Mouse (Mus musculus): ENCODE data around the gene Tssk3. TPM values are rescaled to one million over a fixed set of nuclear protein-coding genes. Genes with fewer than 3 reads are reported as not detected.

Tssk3 gene
- polyA plus RNA-seq, 1 experiment from 2014 or later: not detected

GRCm38 (mm10) chr4:129456126-129456525, 34.7 kb downstream of the Tssk3 start:
- no peaks in the 10 kb centered on the region for H3K9me3 ChIP-seq (ENCODE audit: control insufficient read depth)
- H3K9ac ChIP-seq (ENCODE audit: low read depth, low read length): no peak overlapping the region
- no peak for TF ChIP-seq CTCF (IDR thresholded peaks at IDR 0.05; ENCODE audit: low read depth)
- 0 out of 2 replicates have a peak, but pooled peaks cover 3% of the 10 kb centered on the region for H3K4me1 ChIP-seq (replicated peaks; ENCODE audit: control insufficient read depth, insufficient read depth, low read length)
- no peak overlapping the region for H3K27ac ChIP-seq (ENCODE audit: low read depth, low read length)
- H3K4me3 ChIP-seq (ENCODE audit: low read depth, low read length): no peak overlapping the region
- ATAC-seq: no peak
- no peaks in the 10 kb centered on the region for H3K27me3 ChIP-seq (replicated peaks; ENCODE audit: control insufficient read depth, insufficient read depth, low read length)
- 51% methylated on average over 5 of the region's 5 CpGs for WGBS
- H3K36me3 ChIP-seq (ENCODE audit: control insufficient read depth, insufficient read depth): no peaks in the 10 kb centered on the region
- no peak overlapping the region for H3K4me2 ChIP-seq (replicated peaks; ENCODE audit: low read depth)

DNA sequence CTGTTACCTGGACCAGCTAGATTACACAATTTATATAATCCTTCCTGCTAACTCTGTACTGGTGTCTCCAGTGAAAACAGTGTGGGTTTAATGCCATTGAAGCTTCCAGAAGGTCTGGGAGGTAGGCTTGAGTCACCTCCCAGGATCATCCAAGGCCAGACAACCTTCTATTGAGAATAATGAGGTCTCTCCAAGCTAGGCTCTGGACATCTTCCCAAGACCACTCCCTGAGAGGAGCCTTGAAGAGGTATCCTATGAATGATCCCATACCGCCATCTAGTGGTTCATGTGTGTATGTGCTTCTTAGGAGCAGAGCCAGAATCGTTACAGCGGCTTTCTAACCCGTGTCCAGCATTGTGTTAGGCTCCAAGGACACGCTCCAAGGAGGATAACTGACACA, 35.6 kb downstream of the Tssk3 start:
- ATAC-seq: peak; percentile 48
- 3% methylated on average over 5 of the region's 5 CpGs for WGBS
- peak; percentile 98 for TF ChIP-seq CTCF (IDR thresholded peaks at IDR 0.05; ENCODE audit: low read depth)

GRCm38 (mm10) chr4:129451471-129452169, 39.2 kb downstream of the Tssk3 start:
- Histone ChIP-seq H3K9me3 (ENCODE audit: control insufficient read depth) (no peaks in the 10 kb centered on the region), H3K9ac (ENCODE audit: low read depth, low read length) (no peak overlapping the region), H3K27me3 (replicated peaks; ENCODE audit: control insufficient read depth, insufficient read depth, low read length) (no peaks in the 10 kb centered on the region), H3K4me2 (replicated peaks; ENCODE audit: low read depth) (no peak overlapping the region), H3K4me1 (replicated peaks; ENCODE audit: control insufficient read depth, insufficient read depth, low read length) (no peaks in the 10 kb centered on the region), H3K27ac (ENCODE audit: low read depth, low read length) (no peak overlapping the region), H3K4me3 (ENCODE audit: low read depth, low read length) (no peak overlapping the region), H3K36me3 (ENCODE audit: control insufficient read depth, insufficient read depth) (no peaks in the 10 kb centered on the region)
- peak; percentile 43; the same call in 1 of the 2 replicates for ATAC-seq
- TF ChIP-seq CTCF (IDR thresholded peaks at IDR 0.05; ENCODE audit: low read depth): no peak
- WGBS: 75% methylated on average over 15 of the region's 15 CpGs

More for the DNA sequence above, 35.6 kb downstream of the Tssk3 start:
- H3K9ac ChIP-seq (ENCODE audit: low read depth, low read length): no peak overlapping the region
- H3K4me2 ChIP-seq (replicated peaks; ENCODE audit: low read depth): no peak overlapping the region
- H3K36me3 ChIP-seq (ENCODE audit: control insufficient read depth, insufficient read depth): no peaks in the 10 kb centered on the region
- H3K27ac ChIP-seq (ENCODE audit: low read depth, low read length): no peak overlapping the region
- no peaks in the 10 kb centered on the region for H3K9me3 ChIP-seq (ENCODE audit: control insufficient read depth)
- H3K4me3 ChIP-seq (ENCODE audit: low read depth, low read length): no peak overlapping the region
- no peaks in the 10 kb centered on the region for H3K4me1 ChIP-seq (replicated peaks; ENCODE audit: control insufficient read depth, insufficient read depth, low read length)
- no peaks in the 10 kb centered on the region for H3K27me3 ChIP-seq (replicated peaks; ENCODE audit: control insufficient read depth, insufficient read depth, low read length)

- no peak overlapping the region for H3K27ac ChIP-seq (ENCODE audit: low read depth, low read length)
- ATAC-seq: no peak
- H3K27me3 ChIP-seq (replicated peaks; ENCODE audit: control insufficient read depth, insufficient read depth, low read length): no peaks in the 10 kb centered on the region
- H3K9me3 ChIP-seq (ENCODE audit: control insufficient read depth): no peaks in the 10 kb centered on the region
- peak; percentile 28 for TF ChIP-seq CTCF (IDR thresholded peaks at IDR 0.05; ENCODE audit: low read depth)
- H3K4me1 ChIP-seq (replicated peaks; ENCODE audit: control insufficient read depth, insufficient read depth, low read length): no peaks in the 10 kb centered on the region
- H3K36me3 ChIP-seq (ENCODE audit: control insufficient read depth, insufficient read depth): no peaks in the 10 kb centered on the region
- H3K9ac ChIP-seq (ENCODE audit: low read depth, low read length): no peak overlapping the region
- H3K4me3 ChIP-seq (ENCODE audit: low read depth, low read length): no peak overlapping the region
- no peak overlapping the region for H3K4me2 ChIP-seq (replicated peaks; ENCODE audit: low read depth)
- 80% methylated on average over 2 of the region's 2 CpGs for WGBS
These were observed 40.0 kb downstream of the Tssk3 start for GRCm38 (mm10) chr4:129450851-129451250.

- H3K9ac ChIP-seq (ENCODE audit: low read depth, low read length): no peak overlapping the region
- ATAC-seq: no peak
- WGBS: 90% methylated on average over 6 of the region's 6 CpGs
- H3K27ac ChIP-seq (ENCODE audit: low read depth, low read length): no peak overlapping the region
- TF ChIP-seq CTCF (IDR thresholded peaks at IDR 0.05; ENCODE audit: low read depth): no peak
- H3K4me3 ChIP-seq (ENCODE audit: low read depth, low read length): no peak overlapping the region
- no peaks in the 10 kb centered on the region for H3K4me1 ChIP-seq (replicated peaks; ENCODE audit: control insufficient read depth, insufficient read depth, low read length)
- H3K27me3 ChIP-seq (replicated peaks; ENCODE audit: control insufficient read depth, insufficient read depth, low read length): no peaks in the 10 kb centered on the region
- H3K9me3 ChIP-seq (ENCODE audit: control insufficient read depth): no peaks in the 10 kb centered on the region
- H3K4me2 ChIP-seq (replicated peaks; ENCODE audit: low read depth): no peak overlapping the region
- H3K36me3 ChIP-seq (ENCODE audit: control insufficient read depth, insufficient read depth): no peaks in the 10 kb centered on the region
These were observed 42.1 kb downstream of the Tssk3 start for GRCm38 (mm10) chr4:129448713-129449112.

- no peak for TF ChIP-seq CTCF (IDR thresholded peaks at IDR 0.05; ENCODE audit: low read depth)
- WGBS: 79% methylated on average over 11 of the region's 11 CpGs
- Histone ChIP-seq H3K4me2 (replicated peaks; ENCODE audit: low read depth) (no peak overlapping the region), H3K36me3 (ENCODE audit: control insufficient read depth, insufficient read depth) (no peaks in the 10 kb centered on the region), H3K27me3 (replicated peaks; ENCODE audit: control insufficient read depth, insufficient read depth, low read length) (0 out of 2 replicates have a peak, but pooled peaks cover under 1% of the 10 kb centered on the region), H3K4me1 (replicated peaks; ENCODE audit: control insufficient read depth, insufficient read depth, low read length) (no peaks in the 10 kb centered on the region), H3K9ac (ENCODE audit: low read depth, low read length) (no peak overlapping the region), H3K4me3 (ENCODE audit: low read depth, low read length) (no peak overlapping the region), H3K27ac (ENCODE audit: low read depth, low read length) (no peak overlapping the region), H3K9me3 (ENCODE audit: control insufficient read depth) (no peaks in the 10 kb centered on the region)
- ATAC-seq: no peak
These were observed 42.9 kb downstream of the Tssk3 start for GRCm38 (mm10) chr4:129447778-129448563.
